Mouse (Mus musculus): Measurements from ENCODE around the gene Mmel1. TPM values are rescaled to one million over a fixed set of nuclear protein-coding genes. Genes with fewer than 3 reads are reported as not detected.

Mmel1 gene
- polyA plus RNA-seq, 1 experiment from 2014 or later: 0.05 TPM

DNA sequence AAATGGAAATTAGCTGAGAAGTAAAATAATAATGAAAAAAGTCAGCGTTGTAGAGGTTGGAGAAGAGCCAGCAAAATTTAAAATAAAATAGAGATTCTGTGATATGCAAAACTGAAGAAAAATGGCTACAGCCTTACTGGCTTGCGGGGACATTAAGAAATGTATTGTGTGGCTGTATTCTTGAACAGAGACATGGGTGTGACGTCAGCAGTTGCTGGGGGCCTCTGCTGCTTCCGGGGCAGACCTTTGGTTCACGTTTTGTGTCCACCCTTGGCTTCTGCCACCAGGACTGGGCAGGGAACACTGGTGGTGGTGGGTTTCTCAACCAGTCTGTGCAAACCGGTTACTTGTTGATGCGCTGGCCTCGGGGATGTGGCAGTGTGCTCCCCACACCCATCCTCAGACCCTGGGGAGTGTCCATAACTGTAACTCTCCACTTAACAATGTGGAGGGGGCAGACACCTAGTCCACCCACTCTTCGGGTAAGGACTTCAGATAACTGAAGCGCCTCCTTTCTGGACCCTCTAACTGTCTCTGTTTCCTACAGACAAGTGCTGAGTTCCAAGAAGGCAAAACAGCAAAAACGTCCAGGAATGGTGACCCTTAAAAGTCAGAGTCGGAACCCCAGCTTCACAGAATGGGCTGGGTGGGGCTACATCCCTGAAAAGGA lies 14.6 kb upstream of the Mmel1 start:
- WGBS: 63% methylated on average over 12 of the region's 12 CpGs
- no peaks in the 10 kb centered on the region for H3K9me3 ChIP-seq
- peaks cover 16% of the 10 kb centered on the region for H3K4me1 ChIP-seq
- H3K27ac ChIP-seq: no peak overlapping the region
- H3K4me2 ChIP-seq (replicated peaks): 0 out of 2 replicates have a peak overlapping the region, but pooled peaks have one; percentile 89
- H3K27me3 ChIP-seq: peaks cover 55% of the 10 kb centered on the region
- H3K9ac ChIP-seq: no peak overlapping the region
- no peak for ATAC-seq (ENCODE audit: low FRiP score, low read depth)
- no peaks in the 10 kb centered on the region for H3K36me3 ChIP-seq
- no peak overlapping the region for H3K4me3 ChIP-seq

DNA sequence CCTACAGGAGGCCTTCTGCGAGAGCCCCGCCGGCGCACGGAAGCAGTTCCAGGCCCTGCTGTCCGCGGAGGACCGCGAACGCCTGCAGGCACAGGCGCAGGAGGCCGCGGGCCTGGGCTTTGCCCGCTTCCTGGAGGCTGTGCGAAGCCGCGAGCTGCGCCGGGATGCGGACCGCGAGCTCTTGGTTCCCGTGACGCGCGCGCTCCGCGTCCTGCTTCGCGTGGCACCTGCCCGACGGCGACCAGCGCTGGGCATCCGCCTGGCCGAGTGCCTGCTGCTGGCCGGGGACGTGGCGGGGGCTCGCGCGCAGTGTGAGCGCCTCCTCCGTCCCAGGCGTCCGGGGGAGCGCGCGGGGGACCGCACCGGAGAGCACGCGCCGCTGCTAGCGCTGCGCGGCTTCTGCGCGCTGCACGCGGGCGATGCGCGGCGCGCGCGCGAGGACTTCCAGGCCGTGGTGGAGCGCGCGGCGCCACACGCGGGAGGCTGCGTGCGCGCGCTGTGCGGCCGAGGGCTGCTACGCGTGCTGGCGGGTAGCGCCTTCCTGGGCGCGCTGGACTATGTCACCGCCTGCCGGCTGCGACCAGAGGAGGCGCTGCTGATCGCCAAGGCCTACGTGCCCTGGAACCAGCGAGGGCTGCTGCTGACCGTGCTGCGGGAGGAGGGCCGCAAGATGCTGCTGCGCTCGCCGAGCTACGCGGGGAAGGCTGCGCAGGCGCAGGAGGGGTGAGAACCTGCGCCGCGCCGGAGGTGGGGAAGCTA lies 13.5 kb upstream of the Mmel1 start:
- WGBS: under 1% methylated on average over 106 of the region's 110 CpGs
- no peaks in the 10 kb centered on the region for H3K9me3 ChIP-seq
- ATAC-seq (ENCODE audit: low FRiP score, low read depth): peak; percentile 90
- H3K27me3 ChIP-seq: peaks cover 55% of the 10 kb centered on the region
- H3K27ac ChIP-seq: no peak overlapping the region
- peaks cover 16% of the 10 kb centered on the region for H3K4me1 ChIP-seq
- peak overlapping the region; percentile 52 for H3K4me3 ChIP-seq
- H3K4me2 ChIP-seq (replicated peaks): peak overlapping the region; percentile 89
- H3K9ac ChIP-seq: peak overlapping the region; percentile 62
- no peaks in the 10 kb centered on the region for H3K36me3 ChIP-seq

GRCm38 (mm10) chr4:154856480-154856837 lies 12.9 kb upstream of the Mmel1 start:
- no peak; the same call in 1 of the 2 replicates for ATAC-seq (ENCODE audit: low FRiP score, low read depth)
- peak overlapping the region; percentile 89 for H3K4me2 ChIP-seq (replicated peaks)
- H3K4me1 ChIP-seq: peaks cover 16% of the 10 kb centered on the region
- peaks cover 55% of the 10 kb centered on the region for H3K27me3 ChIP-seq
- peak overlapping the region; percentile 62 for H3K9ac ChIP-seq
- 16% methylated on average over 9 of the region's 9 CpGs for WGBS
- no peaks in the 10 kb centered on the region for H3K9me3 ChIP-seq
- no peak overlapping the region for H3K27ac ChIP-seq
- H3K4me3 ChIP-seq: peak overlapping the region; percentile 52
- no peaks in the 10 kb centered on the region for H3K36me3 ChIP-seq

- Histone ChIP-seq H3K27me3 (peaks cover 55% of the 10 kb centered on the region), H3K27ac (no peak overlapping the region), H3K4me2 (replicated peaks) (peak overlapping the region; percentile 89), H3K4me1 (peaks cover 16% of the 10 kb centered on the region), H3K9me3 (no peaks in the 10 kb centered on the region), H3K9ac (no peak overlapping the region), H3K4me3 (peak overlapping the region; percentile 52), H3K36me3 (no peaks in the 10 kb centered on the region)
- 86% methylated on average over 7 of the region's 7 CpGs for WGBS
- ATAC-seq (ENCODE audit: low FRiP score, low read depth): no peak
Observed at GRCm38 (mm10) chr4:154856882-154857281, 12.5 kb upstream of the Mmel1 start.

DNA sequence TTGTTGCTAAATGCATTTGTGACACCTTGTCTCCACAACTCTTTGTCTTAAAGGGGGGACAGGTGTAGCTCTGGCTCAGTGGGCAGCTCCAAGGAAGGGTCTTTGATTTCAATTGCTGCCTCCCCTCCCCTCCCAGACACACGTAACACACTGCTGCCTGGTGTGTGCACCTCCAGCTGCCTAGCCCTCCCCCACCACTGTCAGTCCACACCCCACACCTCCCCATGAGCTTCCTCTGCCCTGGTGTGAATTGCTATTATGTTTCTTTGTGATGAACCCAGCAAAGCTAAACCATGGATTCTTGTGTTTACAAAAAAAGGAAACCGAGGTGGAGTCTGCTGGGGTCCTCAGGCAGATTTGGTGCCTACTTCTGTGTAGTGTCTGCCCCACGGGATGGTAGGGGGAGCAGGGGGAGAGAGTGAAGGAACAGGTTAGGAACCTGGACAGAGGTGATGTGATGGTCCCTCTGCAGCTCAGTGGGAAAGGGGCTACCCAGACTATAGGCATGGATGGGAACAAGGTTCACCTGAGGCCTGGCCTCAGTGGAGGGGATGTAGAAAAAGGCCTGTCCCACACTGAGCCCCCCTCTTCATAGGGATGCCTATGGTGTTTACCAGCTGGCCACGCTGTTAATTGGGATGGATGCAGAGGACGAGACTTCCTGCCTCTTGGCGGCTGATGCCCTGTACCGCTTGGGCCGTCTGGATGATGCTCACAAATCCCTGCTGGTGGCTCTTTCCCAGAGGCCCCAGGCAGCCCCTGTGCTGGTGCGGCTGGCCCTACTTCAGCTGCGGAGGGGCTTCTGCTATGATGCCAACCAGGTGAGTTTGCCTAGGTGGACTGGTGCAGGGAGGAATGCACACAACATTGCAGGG lies 11.8 kb upstream of the Mmel1 start:
- no peak overlapping the region for H3K4me3 ChIP-seq
- H3K4me1 ChIP-seq: peaks cover 16% of the 10 kb centered on the region
- WGBS: 72% methylated on average over 10 of the region's 10 CpGs
- no peaks in the 10 kb centered on the region for H3K36me3 ChIP-seq
- no peak overlapping the region for H3K4me2 ChIP-seq (replicated peaks)
- no peak overlapping the region for H3K27ac ChIP-seq
- H3K9me3 ChIP-seq: no peaks in the 10 kb centered on the region
- ATAC-seq (ENCODE audit: low FRiP score, low read depth): no peak
- no peak overlapping the region for H3K9ac ChIP-seq
- peaks cover 54% of the 10 kb centered on the region for H3K27me3 ChIP-seq

- Histone ChIP-seq H3K4me3 (no peak overlapping the region), H3K27me3 (peaks cover 45% of the 10 kb centered on the region), H3K4me1 (peaks cover 16% of the 10 kb centered on the region), H3K4me2 (replicated peaks) (no peak overlapping the region), H3K9me3 (no peaks in the 10 kb centered on the region), H3K9ac (no peak overlapping the region), H3K27ac (no peak overlapping the region), H3K36me3 (no peaks in the 10 kb centered on the region)
- no peak for ATAC-seq (ENCODE audit: low FRiP score, low read depth)
- 75% methylated on average over 3 of the region's 3 CpGs for WGBS
Observed at GRCm38 (mm10) chr4:154858601-154859000, 10.8 kb upstream of the Mmel1 start.

DNA sequence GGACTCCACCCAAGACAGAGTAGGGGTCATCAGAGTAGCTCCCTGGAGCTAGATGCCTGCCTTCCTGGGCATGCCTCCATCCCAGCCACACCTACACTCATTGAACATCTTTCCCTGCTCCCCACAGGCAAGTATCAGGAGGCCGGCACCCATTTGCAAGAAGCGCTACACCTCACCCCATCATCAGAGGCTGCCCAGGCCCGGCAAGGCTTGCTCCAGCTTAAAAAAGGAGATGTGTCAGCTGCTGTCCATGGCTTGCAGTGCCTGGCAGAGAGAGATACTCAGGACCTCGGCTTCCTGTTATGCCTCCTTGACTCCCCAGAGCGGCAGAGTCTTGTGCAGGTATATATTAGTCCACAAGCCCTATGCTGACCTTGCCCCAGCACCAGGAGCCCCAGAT lies 7.4 kb upstream of the Mmel1 start:
- Histone ChIP-seq H3K9me3 (no peaks in the 10 kb centered on the region), H3K36me3 (no peaks in the 10 kb centered on the region), H3K4me2 (replicated peaks) (no peak overlapping the region), H3K4me3 (no peak overlapping the region), H3K27me3 (peaks cover 11% of the 10 kb centered on the region), H3K9ac (no peak overlapping the region), H3K4me1 (peaks cover 13% of the 10 kb centered on the region), H3K27ac (no peak overlapping the region)
- ATAC-seq (ENCODE audit: low FRiP score, low read depth): no peak
- WGBS: 69% methylated on average over 5 of the region's 5 CpGs

- peaks cover 13% of the 10 kb centered on the region for H3K4me1 ChIP-seq
- ATAC-seq (ENCODE audit: low FRiP score, low read depth): no peak
- 0 out of 2 replicates have a peak, but pooled peaks cover 3% of the 10 kb centered on the region for H3K27me3 ChIP-seq
- H3K4me3 ChIP-seq: no peak overlapping the region
- no peak overlapping the region for H3K4me2 ChIP-seq (replicated peaks)
- no peaks in the 10 kb centered on the region for H3K9me3 ChIP-seq
- 86% methylated on average over 3 of the region's 3 CpGs for WGBS
- no peak overlapping the region; the same call in 1 of the 2 replicates for H3K27ac ChIP-seq
- no peak overlapping the region for H3K9ac ChIP-seq
- no peaks in the 10 kb centered on the region for H3K36me3 ChIP-seq
Observed at GRCm38 (mm10) chr4:154863436-154863935, 5.9 kb upstream of the Mmel1 start.

GRCm38 (mm10) chr4:154864271-154864771 lies 5.1 kb upstream of the Mmel1 start:
- 0% methylated on average over 18 of the region's 18 CpGs for WGBS
- Histone ChIP-seq H3K36me3 (no peaks in the 10 kb centered on the region), H3K4me1 (peaks cover 13% of the 10 kb centered on the region), H3K27ac (peak overlapping the region; percentile 89), H3K4me2 (replicated peaks) (peak overlapping the region; percentile 63), H3K9ac (peak overlapping the region; percentile 65), H3K9me3 (no peaks in the 10 kb centered on the region), H3K27me3 (peaks cover 7% of the 10 kb centered on the region; the same call in 1 of the 2 replicates), H3K4me3 (peak overlapping the region; percentile 43)
- peak; percentile 90 for ATAC-seq (ENCODE audit: low FRiP score, low read depth)

DNA sequence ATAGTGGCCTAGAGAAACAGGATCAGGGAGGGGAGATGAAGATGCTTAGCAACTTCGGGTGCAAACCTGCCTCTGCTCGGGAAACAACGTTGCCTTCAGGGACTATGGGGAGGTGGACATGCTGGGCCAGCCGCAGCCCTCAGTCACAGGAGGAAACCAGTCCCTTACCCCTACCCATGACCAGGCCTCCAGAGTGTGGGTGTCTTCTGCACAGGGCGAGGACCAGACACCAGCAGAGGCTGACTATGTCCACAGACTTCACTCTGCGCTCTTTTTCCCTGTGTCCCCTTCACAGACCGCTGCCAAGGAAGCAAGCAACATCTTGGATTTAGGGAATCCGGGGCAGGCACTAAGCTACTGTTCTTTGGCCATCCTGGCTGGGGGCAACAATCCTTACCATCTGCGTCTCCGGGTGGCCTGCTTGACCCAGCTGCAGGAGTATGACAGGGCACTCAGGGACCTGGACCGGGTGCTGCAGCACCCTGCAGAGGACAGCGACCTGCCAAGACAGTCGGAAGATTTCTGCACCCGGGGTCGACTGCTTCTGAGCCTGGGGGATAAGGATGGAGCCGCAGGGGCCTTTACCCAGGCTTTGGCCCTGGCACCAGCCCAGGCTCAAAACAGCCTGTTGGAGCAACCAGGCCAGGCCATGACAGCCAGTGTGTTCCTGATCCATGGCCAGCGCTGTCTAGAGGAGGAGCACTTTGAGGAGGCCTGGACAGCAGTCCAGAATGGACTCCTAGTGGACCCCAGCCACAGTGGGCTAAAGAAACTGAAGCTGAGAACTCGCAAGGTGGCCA lies 4.2 kb upstream of the Mmel1 start:
- no peaks in the 10 kb centered on the region for H3K9me3 ChIP-seq
- H3K36me3 ChIP-seq: no peaks in the 10 kb centered on the region
- H3K4me1 ChIP-seq: peaks cover 13% of the 10 kb centered on the region
- ATAC-seq (ENCODE audit: low FRiP score, low read depth): peak; percentile 15; the same call in 1 of the 2 replicates
- H3K4me2 ChIP-seq (replicated peaks): peak overlapping the region; percentile 63
- 80% methylated on average over 18 of the region's 18 CpGs for WGBS
- H3K27me3 ChIP-seq: peaks cover 7% of the 10 kb centered on the region; the same call in 1 of the 2 replicates
- H3K4me3 ChIP-seq: peak overlapping the region; percentile 43
- H3K9ac ChIP-seq: peak overlapping the region; percentile 65
- H3K27ac ChIP-seq: peak overlapping the region; percentile 89

DNA sequence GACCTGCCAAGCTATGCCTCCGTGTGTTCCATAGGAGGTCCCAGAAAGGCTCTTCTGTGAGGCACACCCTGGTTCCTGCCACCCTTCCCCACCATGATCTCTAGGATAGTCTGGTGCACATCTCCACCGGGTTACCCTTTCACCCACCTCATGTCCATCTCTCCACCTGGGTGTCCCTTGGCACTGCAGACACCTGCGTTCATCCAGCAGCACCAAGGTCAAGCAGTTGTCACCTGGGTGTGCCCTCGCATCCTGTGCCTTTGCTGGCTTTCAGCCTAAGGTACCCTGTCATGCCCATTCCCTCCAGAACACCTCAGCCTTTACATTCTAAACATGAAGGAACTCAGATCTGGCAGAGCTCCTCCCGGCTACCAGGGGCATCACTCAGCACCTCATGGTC lies 3.0 kb upstream of the Mmel1 start:
- ATAC-seq (ENCODE audit: low FRiP score, low read depth): no peak
- no peak overlapping the region for H3K4me2 ChIP-seq (replicated peaks)

More for the DNA sequence above, 3.0 kb upstream of the Mmel1 start:
- 88% methylated on average over 5 of the region's 5 CpGs for WGBS
- H3K36me3 ChIP-seq: no peaks in the 10 kb centered on the region
- H3K4me1 ChIP-seq: peaks cover 13% of the 10 kb centered on the region
- no peak overlapping the region for H3K4me3 ChIP-seq
- H3K9me3 ChIP-seq: no peaks in the 10 kb centered on the region
- no peak overlapping the region for H3K9ac ChIP-seq
- no peak overlapping the region for H3K27ac ChIP-seq
- H3K27me3 ChIP-seq: peaks cover 11% of the 10 kb centered on the region

Measured in limb, embryonic 13.5 days (tissue).